Mouse (Mus musculus) limb, embryonic 11.5 days (tissue): Measurements from ENCODE around the gene Il17ra. TPM values are rescaled to one million over a fixed set of nuclear protein-coding genes. Genes with fewer than 3 reads are reported as not detected.

ENCODE experiments used
- ATAC-seq: fragments of 200-750 bp; cut with Nextera tagmentation; 2 replicates; pipeline ENCODE4 v1.8.0; 2017; ENCODE audit warnings: low read depth; ENCODE audit not compliant: insufficient number of reproducible peaks, low FRiP score, low TSS enrichment
- DNase-seq: peaks from one replicate; pipeline ENCODE4 v3.0.0-alpha.2; 2015; ENCODE audit warnings: low spot score
- H3K27ac ChIP-seq: fragments of 300-500 bp; sonication (generic); replicated peaks from 2 replicates; pipeline ENCODE4 v1.5.1; 2014; ENCODE audit warnings: low read depth, mild to moderate bottlenecking, low read length
- H3K27me3 ChIP-seq: fragments of 300-500 bp; sonication (generic); 2 replicates; pipeline ENCODE4 v1.6.1; 2014; ENCODE audit warnings: mild to moderate bottlenecking, low read length, mixed read lengths; ENCODE audit not compliant: control insufficient read depth, insufficient read depth
- H3K36me3 ChIP-seq: fragments of 300-500 bp; sonication (generic); 2 replicates; pipeline ENCODE4 v1.6.1; 2014; ENCODE audit warnings: mild to moderate bottlenecking, low read length, moderate library complexity, mixed read lengths; ENCODE audit not compliant: control insufficient read depth, insufficient read depth
- H3K4me1 ChIP-seq: fragments of 300-500 bp; sonication (generic); 2 replicates; pipeline ENCODE4 v1.6.1; 2014; ENCODE audit warnings: low read length, mixed read lengths; ENCODE audit not compliant: control insufficient read depth, insufficient read depth
- H3K4me2 ChIP-seq: fragments of 300-500 bp; sonication (generic); 2 replicates; pipeline ENCODE4 v1.6.1; 2014; ENCODE audit warnings: low read depth, mild to moderate bottlenecking, moderate library complexity; ENCODE audit not compliant: severe bottlenecking
- H3K4me3 ChIP-seq: fragments of 300-500 bp; sonication (generic); 2 replicates; pipeline ENCODE4 v1.5.1; 2014; ENCODE audit warnings: low read depth, low read length
- H3K9ac ChIP-seq: fragments of 300-500 bp; sonication (generic); 2 replicates; pipeline ENCODE4 v1.6.1; 2014; ENCODE audit warnings: mild to moderate bottlenecking, low read length
- H3K9me3 ChIP-seq: fragments of 300-500 bp; sonication (generic); 2 replicates; pipeline ENCODE4 v1.6.1; 2016; ENCODE audit warnings: low read length; ENCODE audit not compliant: control insufficient read depth
- WGBS: fragments of 180-500 bp; shearing (Covaris S2); extraction: QIAGEN DNeasy Blood & Tissue Kit; methylation state at CpG from one replicate; pipeline ENCODE4 v1.1.7; 2014; 5-methylcytosine and 5-hydroxymethylcytosine counted together
- polyA plus RNA-seq: library from polyadenylated mRNA; unstranded; fragments of >200 nt; fragmentation: Nextera tagmentation; extraction: Ambion mirVana; gene quantifications from 2 replicates; pipeline ENCODE4 v1.2.1, GENCODE M21; 2014

Il17ra gene
- polyA plus RNA-seq, 1 experiment from 2014 or later: 1.9 TPM

DNA sequence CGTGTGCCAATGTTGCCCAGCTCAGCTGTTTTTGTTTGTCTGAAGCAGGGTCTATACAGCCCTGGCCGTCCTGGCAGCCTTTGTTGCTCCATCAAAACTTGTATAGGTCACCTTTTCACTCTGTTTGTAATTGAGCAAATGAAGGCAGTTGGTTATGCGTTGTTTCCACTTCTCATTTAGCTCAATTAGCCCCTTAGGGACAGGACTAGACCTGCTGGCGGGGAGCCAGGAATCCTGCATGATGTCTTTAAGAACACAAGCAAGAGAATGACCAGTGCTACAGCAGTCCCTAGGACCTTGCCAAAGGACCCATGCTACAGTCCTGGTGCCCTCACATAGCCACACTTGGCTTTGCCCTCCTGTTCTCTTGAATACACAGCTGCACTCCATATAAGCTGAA lies 42.5 kb downstream of the Il17ra start:
- 66% methylated on average over 4 of the region's 4 CpGs for WGBS
- Histone ChIP-seq H3K9ac (no peak overlapping the region), H3K4me3 (no peak overlapping the region), H3K36me3 (no peaks in the 10 kb centered on the region; the same call in 1 of the 2 replicates), H3K4me2 (no peak overlapping the region), H3K4me1 (no peaks in the 10 kb centered on the region), H3K27me3 (no peaks in the 10 kb centered on the region), H3K9me3 (no peaks in the 10 kb centered on the region), H3K27ac (no peak overlapping the region)
- ATAC-seq: no peak
- DNase-seq: no peak

GRCm38 (mm10) chr6:120508645-120509044 lies 45.6 kb downstream of the Il17ra start:
- no peak overlapping the region for H3K27ac ChIP-seq
- H3K27me3 ChIP-seq: no peaks in the 10 kb centered on the region
- H3K9me3 ChIP-seq: no peaks in the 10 kb centered on the region
- H3K4me2 ChIP-seq: no peak overlapping the region
- no peaks in the 10 kb centered on the region; the same call in 1 of the 2 replicates for H3K36me3 ChIP-seq
- H3K9ac ChIP-seq: no peak overlapping the region
- H3K4me3 ChIP-seq: no peak overlapping the region
- 76% methylated on average over 4 of the region's 4 CpGs for WGBS
- DNase-seq (no peak), ATAC-seq (no peak)
- H3K4me1 ChIP-seq: no peaks in the 10 kb centered on the region

GRCm38 (mm10) chr6:120509975-120510374 lies 46.9 kb downstream of the Il17ra start:
- 90% methylated on average over 7 of the region's 7 CpGs for WGBS
- ATAC-seq: no peak

DNA sequence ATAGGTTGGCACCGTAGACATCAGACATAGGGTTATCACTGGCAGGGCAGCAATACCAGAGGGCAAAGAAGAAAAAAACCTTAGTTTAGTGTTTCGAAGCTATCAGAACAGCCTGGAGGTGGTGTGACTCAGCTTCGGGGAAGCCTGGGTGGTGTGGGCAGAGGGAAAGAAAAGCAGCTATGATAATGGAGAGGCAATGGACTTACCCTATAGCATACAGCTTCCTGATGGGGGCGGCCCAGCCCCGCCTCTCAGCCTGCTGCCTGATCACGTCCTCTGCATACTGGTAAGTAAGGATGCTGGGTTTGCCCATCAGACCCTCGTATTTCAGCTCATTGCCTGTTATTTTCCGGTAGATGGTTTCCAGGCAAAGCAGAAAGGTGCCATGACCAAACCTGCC lies 47.4 kb downstream of the Il17ra start:
- DNase-seq: no peak
- no peaks in the 10 kb centered on the region for H3K9me3 ChIP-seq

More at GRCm38 (mm10) chr6:120509975-120510374, 46.9 kb downstream of the Il17ra start:
- Histone ChIP-seq H3K4me1 (no peaks in the 10 kb centered on the region), H3K4me2 (no peak overlapping the region), H3K27ac (no peak overlapping the region), H3K36me3 (no peaks in the 10 kb centered on the region; the same call in 1 of the 2 replicates), H3K9ac (no peak overlapping the region), H3K9me3 (no peaks in the 10 kb centered on the region), H3K27me3 (no peaks in the 10 kb centered on the region), H3K4me3 (no peak overlapping the region)
- DNase-seq: no peak

GRCm38 (mm10) chr6:120511212-120511611 lies 48.2 kb downstream of the Il17ra start:
- Histone ChIP-seq H3K4me1 (no peaks in the 10 kb centered on the region), H3K9me3 (no peaks in the 10 kb centered on the region), H3K4me3 (no peak overlapping the region), H3K9ac (no peak overlapping the region), H3K4me2 (no peak overlapping the region), H3K27ac (no peak overlapping the region), H3K27me3 (no peaks in the 10 kb centered on the region), H3K36me3 (no peaks in the 10 kb centered on the region; the same call in 1 of the 2 replicates)
- 72% methylated on average over 6 of the region's 6 CpGs for WGBS
- no peak for ATAC-seq
- no peak for DNase-seq

More for the DNA sequence above, 47.4 kb downstream of the Il17ra start:
- ATAC-seq: no peak
- Histone ChIP-seq H3K4me1 (no peaks in the 10 kb centered on the region), H3K4me2 (no peak overlapping the region), H3K27ac (no peak overlapping the region), H3K9ac (no peak overlapping the region), H3K36me3 (no peaks in the 10 kb centered on the region; the same call in 1 of the 2 replicates), H3K4me3 (no peak overlapping the region), H3K27me3 (no peaks in the 10 kb centered on the region)
- WGBS: 79% methylated on average over 8 of the region's 8 CpGs

- H3K4me3 ChIP-seq: no peak overlapping the region
Measured at GRCm38 (mm10) chr6:120516422-120516821, 53.4 kb downstream of the Il17ra start.

DNA sequence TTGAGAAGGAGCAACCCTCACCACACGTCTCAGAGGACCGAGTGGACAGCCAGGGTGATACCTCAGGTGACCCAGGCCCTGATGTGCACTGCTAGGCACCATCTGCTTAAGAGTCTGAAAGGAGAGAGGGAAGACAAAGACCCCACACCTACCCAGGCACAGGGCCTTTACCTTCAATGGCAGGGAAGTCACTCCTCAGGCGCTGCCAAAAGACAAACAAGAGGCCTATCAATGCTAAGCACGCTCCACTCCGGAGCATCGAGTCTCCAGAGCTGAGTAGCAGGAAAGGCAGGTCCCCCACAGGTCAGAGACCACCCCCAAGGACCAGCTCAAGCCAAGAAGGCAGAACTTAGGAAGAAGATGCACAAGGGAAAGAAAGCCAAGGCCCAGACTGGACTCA lies 53.8 kb downstream of the Il17ra start:
- no peak overlapping the region for H3K4me2 ChIP-seq
- H3K36me3 ChIP-seq: no peaks in the 10 kb centered on the region; the same call in 1 of the 2 replicates
- no peak overlapping the region for H3K4me3 ChIP-seq
- no peaks in the 10 kb centered on the region for H3K4me1 ChIP-seq
- DNase-seq (no peak), ATAC-seq (no peak)
- H3K9me3 ChIP-seq: no peaks in the 10 kb centered on the region
- no peak overlapping the region for H3K9ac ChIP-seq
- no peaks in the 10 kb centered on the region for H3K27me3 ChIP-seq
- H3K27ac ChIP-seq: no peak overlapping the region
- 94% methylated on average over 6 of the region's 6 CpGs for WGBS

More at GRCm38 (mm10) chr6:120516422-120516821, 53.4 kb downstream of the Il17ra start:
- no peak overlapping the region for H3K4me2 ChIP-seq
- DNase-seq (no peak), ATAC-seq (no peak)
- no peak overlapping the region for H3K9ac ChIP-seq
- H3K9me3 ChIP-seq: no peaks in the 10 kb centered on the region
- H3K27ac ChIP-seq: no peak overlapping the region
- H3K36me3 ChIP-seq: no peaks in the 10 kb centered on the region; the same call in 1 of the 2 replicates
- no peaks in the 10 kb centered on the region for H3K4me1 ChIP-seq
- no peaks in the 10 kb centered on the region for H3K27me3 ChIP-seq
- 94% methylated on average over 4 of the region's 4 CpGs for WGBS

DNA sequence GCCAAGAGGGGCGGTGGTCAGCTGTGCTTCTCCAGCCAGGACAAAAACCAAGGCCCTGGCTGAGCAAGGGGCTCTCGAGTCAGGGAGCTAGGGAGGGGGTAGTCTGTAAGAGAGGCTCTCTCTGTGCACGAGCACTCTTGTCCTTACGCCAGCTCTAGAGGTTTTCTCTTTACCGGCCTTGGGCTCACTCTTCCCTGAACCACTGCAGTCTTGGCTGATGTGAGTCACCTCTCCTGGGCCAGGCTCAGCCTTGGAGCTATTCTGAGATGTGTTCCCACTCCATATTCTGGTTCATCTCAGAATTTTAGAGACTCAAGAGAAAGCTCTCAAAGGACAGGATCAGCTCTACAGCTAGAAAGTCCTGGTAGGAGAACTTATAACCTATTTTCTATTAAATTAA lies 54.3 kb downstream of the Il17ra start:
- H3K4me2 ChIP-seq: no peak overlapping the region
- H3K4me3 ChIP-seq: no peak overlapping the region
- H3K9ac ChIP-seq: no peak overlapping the region
- no peak for ATAC-seq
- no peaks in the 10 kb centered on the region for H3K9me3 ChIP-seq
- no peaks in the 10 kb centered on the region; the same call in 1 of the 2 replicates for H3K36me3 ChIP-seq
- H3K27ac ChIP-seq: no peak overlapping the region
- H3K27me3 ChIP-seq: no peaks in the 10 kb centered on the region
- DNase-seq: no peak
- WGBS: 93% methylated on average over 5 of the region's 5 CpGs
- H3K4me1 ChIP-seq: no peaks in the 10 kb centered on the region

GRCm38 (mm10) chr6:120519647-120520046 lies 56.6 kb downstream of the Il17ra start:
- 78% methylated on average over 5 of the region's 5 CpGs for WGBS
- Histone ChIP-seq H3K4me1 (no peaks in the 10 kb centered on the region), H3K36me3 (peaks cover 5% of the 10 kb centered on the region; the same call in 1 of the 2 replicates), H3K27ac (no peak overlapping the region), H3K9me3 (no peaks in the 10 kb centered on the region), H3K4me3 (no peak overlapping the region), H3K4me2 (no peak overlapping the region), H3K27me3 (no peaks in the 10 kb centered on the region), H3K9ac (no peak overlapping the region)
- no peak for ATAC-seq
- DNase-seq: no peak
